Mouse (Mus musculus) kidney, adult 2 months (tissue): ENCODE results near the gene Timm44.

Source experiments
- CTCF ChIP-seq: fragments of 200-500 bp; conservative IDR thresholded peaks from 2 replicates; pipeline ENCODE4 v1.5.1; 2011; ENCODE audit warnings: low read depth, mild to moderate bottlenecking, control low read depth, low read length, moderate library complexity, mixed read lengths; ENCODE audit not compliant: insufficient read depth, insufficient read length
- POLR2A ChIP-seq: fragments of 200-500 bp; IDR thresholded peaks from one replicate; pipeline ENCODE4 v1.6.1; 2011; ENCODE audit warnings: low read depth, low read length, control low read depth

DNA sequence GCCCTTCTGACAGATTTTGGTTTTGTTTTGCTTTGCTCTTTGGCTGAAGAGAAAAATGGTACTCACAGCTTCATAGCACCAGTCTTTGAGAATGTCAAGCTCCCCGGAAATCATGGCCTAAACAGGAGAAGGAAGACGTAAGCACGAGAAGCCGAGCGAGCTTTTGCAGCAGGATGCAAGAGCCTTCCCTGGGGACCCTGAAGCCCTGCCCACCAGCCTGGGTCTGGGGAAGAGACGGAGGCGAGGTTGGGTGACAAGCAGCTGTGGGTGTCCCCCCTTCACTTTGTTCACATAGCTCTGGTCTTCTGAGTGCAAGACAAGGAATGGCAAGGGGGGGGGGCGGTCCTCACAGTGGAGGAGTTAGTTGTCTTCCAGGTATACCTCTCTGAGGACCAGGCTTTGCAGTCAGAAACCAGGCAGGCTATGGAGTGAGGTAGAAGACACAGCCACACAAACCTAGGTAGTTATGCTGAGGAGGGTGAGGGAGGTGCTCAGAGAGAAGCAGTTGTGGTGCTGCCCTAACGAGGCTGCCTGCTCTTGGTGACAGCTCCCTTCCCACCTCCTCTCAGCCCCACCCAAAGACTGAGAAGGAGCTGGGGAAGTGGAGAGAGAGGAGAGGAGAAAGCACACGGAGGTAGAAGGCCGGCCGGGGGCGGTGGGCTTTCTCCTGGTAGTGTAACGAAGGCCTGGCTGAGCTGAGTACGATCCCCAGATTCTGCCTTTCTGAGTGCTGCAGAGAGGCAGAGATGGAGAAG, 10.4 kb downstream of the Timm44 start:
- no peak for TF ChIP-seq CTCF
- TF ChIP-seq POLR2A = no peak
